Comparison of ENCODE assay signal across 7 mouse cellular contexts in genomic region chr1:34011051-34011677, GRCm38 (mm10).
DNase-seq lines count a peak whose midpoint lies in the region; ATAC-seq lines count a peak whose summit lies in the region.

No protein-coding gene starts in this region.

- H3K4me1 ChIP-seq in limb, embryonic 10.5 days, result peaks cover 32% of the 10 kb centered on the region
- H3K4me1 ChIP-seq in midbrain, embryonic 10.5 days, result peaks cover 51% of the 10 kb centered on the region

- under 1% methylated on average over 47 of the region's 47 CpGs for WGBS in limb, embryonic 10.5 days
- under 1% methylated on average over 42 of the region's 47 CpGs for WGBS in midbrain, embryonic 10.5 days

- H3K27ac ChIP-seq in limb, embryonic 10.5 days, result peak overlapping the region; percentile 86
- H3K27ac ChIP-seq in midbrain, embryonic 10.5 days (replicated peaks), result peak overlapping the region; percentile 91

- DNase-seq in adipocyte (ENCODE audit: low spot score), result peak; percentile 61
- DNase-seq in cerebellum, postnatal 4 days (ENCODE audit: low spot score in 2 of 2), result peak; percentile 32 to 56
- DNase-seq in gastrocnemius, postnatal 25 days, result peak; percentile 85
- DNase-seq in limb, embryonic 10.5 days (ENCODE audit: low spot score), result peak; percentile 74
- DNase-seq in midbrain, embryonic 10.5 days (ENCODE audit: low spot score), result peak; percentile 76
- peak; percentile 62 for DNase-seq in right cerebral cortex, postnatal 4 days

- H3K4me3 ChIP-seq in limb, embryonic 10.5 days, result peak overlapping the region; percentile 90
- H3K4me3 ChIP-seq in midbrain, embryonic 10.5 days, result peak overlapping the region; percentile 95

- peak; percentile 84 for ATAC-seq in inflammation-experienced regulatory T-cells, adult 6 months

- H3K27me3 ChIP-seq in limb, embryonic 10.5 days (ENCODE audit: low read depth, poor library complexity, severe bottlenecking), result peaks cover 18% of the 10 kb centered on the region
- H3K27me3 ChIP-seq in midbrain, embryonic 10.5 days (ENCODE audit: low read depth, poor library complexity, severe bottlenecking), result peaks cover 17% of the 10 kb centered on the region

- no peaks in the 10 kb centered on the region for H3K36me3 ChIP-seq in limb, embryonic 10.5 days
- no peaks in the 10 kb centered on the region for H3K36me3 ChIP-seq in midbrain, embryonic 10.5 days

- no peaks in the 10 kb centered on the region for H3K9me3 ChIP-seq in limb, embryonic 10.5 days (replicated peaks)
- H3K9me3 ChIP-seq in midbrain, embryonic 10.5 days (replicated peaks), result no peaks in the 10 kb centered on the region

Comparison
In these comparisons a context has a peak if more than half of its experiments do, and no peak if none do; other contexts are left out.
1. Peak in every context shown above with its lines: DNase-seq, ATAC-seq, H3K4me3 ChIP-seq and H3K27ac ChIP-seq.